In genomic region chr8:92134434-92134833, GRCm38 (mm10) we compare ENCODE assay signal across 11 mouse cellular contexts.
DNase-seq lines count a peak whose midpoint lies in the region; ATAC-seq lines count a peak whose summit lies in the region.
"Had no signal": no experiment of that assay in that cellular context is flagged by ENCODE, and none has a peak within 500 bp of the region (broad histone marks: within the 10 kb centered on the region; RNA-seq: fewer than 3 reads in every experiment).

No protein-coding gene starts in this region.

- H3K27me3 ChIP-seq in limb, embryonic 11.5 days (ENCODE audit: control insufficient read depth, insufficient read depth, low read length) = peaks cover 45% of the 10 kb centered on the region
- peaks cover 74% of the 10 kb centered on the region for H3K27me3 ChIP-seq in limb, embryonic 10.5 days (ENCODE audit: low read depth, poor library complexity, severe bottlenecking)
- H3K27me3 ChIP-seq in forebrain, embryonic 14.5 days (replicated peaks; ENCODE audit: control insufficient read depth, insufficient read depth, low read length) = peaks cover 27% of the 10 kb centered on the region
- peaks cover 5% of the 10 kb centered on the region for H3K27me3 ChIP-seq in midbrain, embryonic 11.5 days (ENCODE audit: control insufficient read depth, insufficient read depth, low read length)

- no peaks in the 10 kb centered on the region for H3K36me3 ChIP-seq in limb, embryonic 11.5 days (ENCODE audit: control insufficient read depth, insufficient read depth, low read length)
- H3K36me3 ChIP-seq in limb, embryonic 10.5 days = no peaks in the 10 kb centered on the region
- no peaks in the 10 kb centered on the region for H3K36me3 ChIP-seq in forebrain, embryonic 14.5 days (ENCODE audit: control insufficient read depth, insufficient read depth, low read length)
- H3K36me3 ChIP-seq in midbrain, embryonic 11.5 days (ENCODE audit: control insufficient read depth, insufficient read depth, low read length) = no peaks in the 10 kb centered on the region
- H3K36me3 ChIP-seq: stomach, embryonic 15.5 days had no signal

- no peak overlapping the region for H3K27ac ChIP-seq in limb, embryonic 11.5 days (replicated peaks; ENCODE audit: low read depth, low read length)
- H3K27ac ChIP-seq in limb, embryonic 10.5 days = no peak overlapping the region
- 0 out of 2 replicates have a peak overlapping the region, but pooled peaks have one; percentile 61 for H3K27ac ChIP-seq in forebrain, embryonic 14.5 days (ENCODE audit: low read depth, low read length)
- peak overlapping the region; percentile 85 for H3K27ac ChIP-seq in midbrain, embryonic 11.5 days (ENCODE audit: low read depth, low read length)
- H3K27ac ChIP-seq: stomach, embryonic 15.5 days had no signal

- no peak overlapping the region for H3K4me2 ChIP-seq in limb, embryonic 11.5 days (ENCODE audit: low read depth, severe bottlenecking)
- H3K4me2 ChIP-seq in forebrain, embryonic 14.5 days (ENCODE audit: low read length) = peak overlapping the region; percentile 29
- peak overlapping the region; percentile 35; the same call in 1 of the 2 replicates for H3K4me2 ChIP-seq in midbrain, embryonic 11.5 days
- H3K4me2 ChIP-seq: stomach, embryonic 15.5 days had no signal

- H3K9me3 ChIP-seq in limb, embryonic 11.5 days (ENCODE audit: control insufficient read depth, low read length) = no peaks in the 10 kb centered on the region
- no peaks in the 10 kb centered on the region for H3K9me3 ChIP-seq in limb, embryonic 10.5 days (replicated peaks)
- H3K9me3 ChIP-seq in forebrain, embryonic 14.5 days (replicated peaks; ENCODE audit: control insufficient read depth, low read length) = no peaks in the 10 kb centered on the region
- H3K9me3 ChIP-seq in midbrain, embryonic 11.5 days (ENCODE audit: control insufficient read depth, low read length) = no peaks in the 10 kb centered on the region
- H3K9me3 ChIP-seq: stomach, embryonic 15.5 days had no signal

- DNase-seq in limb, embryonic 11.5 days (ENCODE audit: low spot score) = peak; percentile 31
- no peak for DNase-seq in limb, embryonic 10.5 days (ENCODE audit: low spot score)
- DNase-seq in forebrain, embryonic 14.5 days (ENCODE audit: low spot score) = peak; percentile 73
- DNase-seq in midbrain, embryonic 11.5 days (ENCODE audit: low spot score, missing footprints) = peak; percentile 96
- DNase-seq in c-Kit-positive CD71-positive TER-119-positive erythroid progenitor cells, embryonic 14.5 days (ENCODE audit: low spot score) = no peak
- DNase-seq in cerebellum, postnatal 14 days = no peak
- DNase-seq in layer of hippocampus, postnatal 25 days (ENCODE audit: extremely low spot score in 1 of 2, low spot score in 1 of 2) = no peak
- DNase-seq: gastrocnemius, postnatal 10 days; lung, adult 18-20 months had no signal

- ATAC-seq in limb, embryonic 11.5 days (ENCODE audit: insufficient number of reproducible peaks, low FRiP score, low TSS enrichment, low read depth) = no peak
- peak; percentile 53 for ATAC-seq in forebrain, embryonic 14.5 days
- peak; percentile 80 for ATAC-seq in midbrain, embryonic 11.5 days (ENCODE audit: low FRiP score)
- ATAC-seq in inflammation-experienced regulatory T-cells, adult 6 months = no peak

- H3K4me1 ChIP-seq in limb, embryonic 11.5 days (ENCODE audit: control insufficient read depth, insufficient read depth, low read length) = peaks cover 5% of the 10 kb centered on the region; the same call in 1 of the 2 replicates
- peaks cover 42% of the 10 kb centered on the region for H3K4me1 ChIP-seq in limb, embryonic 10.5 days
- H3K4me1 ChIP-seq in forebrain, embryonic 14.5 days (ENCODE audit: control insufficient read depth, insufficient read depth, low read length) = peaks cover 16% of the 10 kb centered on the region
- peaks cover 33% of the 10 kb centered on the region for H3K4me1 ChIP-seq in midbrain, embryonic 11.5 days (ENCODE audit: control insufficient read depth, insufficient read depth, low read length)

- no peak overlapping the region for H3K4me3 ChIP-seq in limb, embryonic 11.5 days (ENCODE audit: low read depth, low read length)
- no peak overlapping the region for H3K4me3 ChIP-seq in limb, embryonic 10.5 days
- no peak overlapping the region for H3K4me3 ChIP-seq in forebrain, embryonic 14.5 days (ENCODE audit: low read depth, low read length)
- no peak overlapping the region for H3K4me3 ChIP-seq in midbrain, embryonic 11.5 days (ENCODE audit: low read depth, low read length)
- H3K4me3 ChIP-seq: stomach, embryonic 15.5 days had no signal

- WGBS in limb, embryonic 11.5 days = 24% methylated on average over 5 of the region's 5 CpGs
- 22% methylated on average over 5 of the region's 5 CpGs for WGBS in limb, embryonic 10.5 days
- 2% methylated on average over 5 of the region's 5 CpGs for WGBS in forebrain, embryonic 14.5 days
- 3% methylated on average over 5 of the region's 5 CpGs for WGBS in midbrain, embryonic 11.5 days

- H3K9ac ChIP-seq in limb, embryonic 11.5 days (ENCODE audit: low read length) = no peak overlapping the region
- H3K9ac ChIP-seq in forebrain, embryonic 14.5 days (ENCODE audit: low read length) = no peak overlapping the region
- H3K9ac ChIP-seq in midbrain, embryonic 11.5 days (ENCODE audit: low read length) = no peak overlapping the region
- H3K9ac ChIP-seq: stomach, embryonic 15.5 days had no signal

Comparison
In these comparisons a context has a peak if more than half of its experiments do, and no peak if none do; other contexts are left out.
1. DNase-seq: peak in limb, embryonic 11.5 days (single experiment), forebrain, embryonic 14.5 days (single experiment) and midbrain, embryonic 11.5 days (single experiment); none in limb, embryonic 10.5 days (single experiment), c-Kit-positive CD71-positive TER-119-positive erythroid progenitor cells, embryonic 14.5 days (single experiment), cerebellum, postnatal 14 days (0 of 2) and layer of hippocampus, postnatal 25 days (0 of 2).
2. ATAC-seq: peak in forebrain, embryonic 14.5 days (single experiment) and midbrain, embryonic 11.5 days (single experiment); none in limb, embryonic 11.5 days (single experiment) and inflammation-experienced regulatory T-cells, adult 6 months (single experiment).
3. H3K27ac ChIP-seq: peak in forebrain, embryonic 14.5 days (single experiment) and midbrain, embryonic 11.5 days (single experiment); none in limb, embryonic 11.5 days (single experiment) and limb, embryonic 10.5 days (single experiment).